Mouse (Mus musculus) liver, embryonic 15.5 days (tissue): ENCODE data around the gene Setd7. TPM values are rescaled to one million over a fixed set of nuclear protein-coding genes. Genes with fewer than 3 reads are reported as not detected.
A peak's percentile ranks its signal among the peaks of the same experiment; 100 is the strongest.
"Not testable (repeated sequence)": the region's sequence is repeated elsewhere in the genome, so short reads cannot be mapped to it uniquely, and the experiment has no call there.

Experiments used
- ATAC-seq: fragments of 200-750 bp; cut with Nextera tagmentation; 2 replicates; pipeline ENCODE4 v1.8.0; 2017; ENCODE audit warnings: moderate number of reproducible peaks, mild to moderate bottlenecking, moderate library complexity; ENCODE audit not compliant: insufficient read depth
- H3K27ac ChIP-seq: fragments of 300-500 bp; sonication (generic); replicated peaks from 2 replicates; pipeline ENCODE4 v1.5.1; 2015; ENCODE audit warnings: mild to moderate bottlenecking, inconsistent platforms
- H3K27me3 ChIP-seq: fragments of 300-500 bp; sonication (generic); 2 replicates; pipeline ENCODE4 v1.6.1; 2015; ENCODE audit warnings: mild to moderate bottlenecking, inconsistent platforms
- H3K36me3 ChIP-seq: fragments of 300-500 bp; sonication (generic); replicated peaks from 2 replicates; pipeline ENCODE4 v1.6.1; 2015; ENCODE audit warnings: moderate library complexity, mild to moderate bottlenecking, inconsistent platforms
- H3K4me1 ChIP-seq: fragments of 300-500 bp; sonication (generic); replicated peaks from 2 replicates; pipeline ENCODE4 v1.6.1; 2015; ENCODE audit warnings: inconsistent platforms
- H3K4me2 ChIP-seq: fragments of 300-500 bp; sonication (generic); 2 replicates; pipeline ENCODE4 v1.6.1; 2015; ENCODE audit warnings: moderate library complexity, mild to moderate bottlenecking, inconsistent platforms
- H3K4me3 ChIP-seq: fragments of 300-500 bp; sonication (generic); replicated peaks from 2 replicates; pipeline ENCODE4 v1.5.1; 2015; ENCODE audit warnings: mild to moderate bottlenecking, inconsistent platforms
- H3K9ac ChIP-seq: fragments of 300-500 bp; sonication (generic); 2 replicates; pipeline ENCODE4 v1.6.1; 2015; ENCODE audit warnings: moderate library complexity, mild to moderate bottlenecking, inconsistent platforms
- H3K9me3 ChIP-seq: fragments of 300-500 bp; sonication (generic); replicated peaks from 2 replicates; pipeline ENCODE4 v1.6.1; 2016; ENCODE audit warnings: inconsistent platforms
- WGBS: fragments of 180-500 bp; shearing (Covaris S2); methylation state at CpG from one replicate; pipeline ENCODE4 v1.1.7; 2015; ENCODE audit warnings: mixed read lengths; ENCODE audit not compliant: insufficient replicate concordance; 5-methylcytosine and 5-hydroxymethylcytosine counted together
- polyA plus RNA-seq: library from polyadenylated mRNA; unstranded; fragments of >200 nt; fragmentation: Nextera tagmentation; extraction: Ambion mirVana; gene quantifications from 2 replicates; pipeline ENCODE4 v1.2.1, GENCODE M21; 2015

The Setd7 gene
- polyA plus RNA-seq, 1 experiment from 2014 or later: 0.46 TPM

- 26% methylated on average over 18 of the region's 18 CpGs for WGBS
- ATAC-seq: no peak
Measured at GRCm38 (mm10) chr3:51583574-51584391, 23.1 kb upstream of the Setd7 start.

DNA sequence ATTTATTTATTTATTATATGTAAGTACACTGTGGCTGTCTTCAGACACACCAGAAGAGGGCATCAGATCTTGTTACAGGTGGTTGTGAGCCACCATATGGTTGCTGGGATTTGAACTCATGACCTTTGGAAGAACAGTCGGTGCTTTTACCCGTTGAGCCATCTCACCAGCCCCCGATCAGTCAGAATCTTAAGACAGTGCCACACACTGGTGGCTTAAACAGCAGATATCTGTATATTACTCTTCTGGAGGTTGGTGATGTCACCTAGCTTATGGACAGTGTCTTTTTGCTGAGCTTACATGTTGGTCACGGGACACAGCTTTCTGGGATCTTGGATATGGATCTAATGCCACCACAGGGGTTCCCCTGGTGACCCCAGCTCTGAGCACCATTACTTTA, 18.6 kb upstream of the Setd7 start:
- H3K9ac ChIP-seq, H3K27me3 ChIP-seq, H3K36me3 ChIP-seq, H3K27ac ChIP-seq, H3K4me1 ChIP-seq, ATAC-seq, H3K4me3 ChIP-seq, H3K9me3 ChIP-seq, H3K4me2 ChIP-seq: not testable (repeated sequence)
- 65% methylated on average over 4 of the region's 4 CpGs for WGBS

More at GRCm38 (mm10) chr3:51583574-51584391, 23.1 kb upstream of the Setd7 start:
- no peaks in the 10 kb centered on the region for H3K36me3 ChIP-seq
- no peak overlapping the region for H3K27ac ChIP-seq
- no peak overlapping the region for H3K4me3 ChIP-seq
- H3K9ac ChIP-seq: no peak overlapping the region
- no peaks in the 10 kb centered on the region for H3K4me1 ChIP-seq
- no peaks in the 10 kb centered on the region for H3K9me3 ChIP-seq
- H3K4me2 ChIP-seq: no peak overlapping the region
- H3K27me3 ChIP-seq: no peaks in the 10 kb centered on the region; the same call in 1 of the 2 replicates

DNA sequence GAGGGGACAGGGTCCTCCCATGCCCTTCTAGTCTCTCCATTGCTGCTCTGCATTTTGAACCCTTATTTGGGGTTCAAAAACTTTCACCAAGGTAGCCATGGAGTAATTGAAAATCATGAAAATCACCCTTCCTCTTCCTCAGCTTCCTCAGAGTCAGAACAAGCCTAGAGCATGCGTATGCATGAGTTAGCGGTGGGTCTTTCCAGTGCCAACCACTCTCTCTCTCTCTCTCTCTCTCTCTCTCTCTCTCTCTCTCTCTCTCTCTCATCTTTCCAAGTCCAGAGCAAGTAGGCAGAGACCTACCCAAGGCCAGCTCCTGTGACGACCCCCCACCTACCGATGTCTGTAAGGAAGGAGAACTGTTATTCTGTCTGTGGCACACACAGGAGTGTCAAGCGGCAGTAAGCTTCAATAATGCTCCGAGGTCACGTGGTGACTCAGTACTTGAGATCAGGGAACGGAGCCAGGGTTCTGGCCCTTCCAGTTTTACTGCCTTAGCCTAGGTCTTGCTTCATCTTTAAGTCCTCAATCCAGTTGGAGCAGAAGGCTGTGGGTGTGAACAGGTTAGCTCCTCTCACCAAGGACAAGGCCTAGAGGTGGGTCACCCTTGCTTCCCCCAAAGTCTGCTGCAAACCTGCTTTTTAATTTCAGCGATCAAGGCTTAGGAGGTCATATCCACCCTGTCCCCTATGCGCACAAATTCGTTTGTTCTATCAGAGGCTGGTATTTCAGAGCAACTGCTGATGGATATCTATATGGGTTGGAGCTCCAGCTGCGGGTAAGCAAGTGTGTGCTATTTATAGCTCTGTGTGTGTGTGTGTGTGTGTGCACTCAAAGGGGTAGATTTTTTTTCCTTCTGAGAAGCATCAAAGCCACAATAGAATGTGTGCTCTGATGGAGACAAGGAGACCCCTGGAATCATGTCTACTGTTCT, 17.4 kb upstream of the Setd7 start:
- H3K4me2 ChIP-seq: no peak overlapping the region
- no peaks in the 10 kb centered on the region for H3K36me3 ChIP-seq
- ATAC-seq: no peak
- H3K27ac ChIP-seq: no peak overlapping the region
- H3K4me3 ChIP-seq: no peak overlapping the region
- H3K27me3 ChIP-seq: no peaks in the 10 kb centered on the region
- H3K9ac ChIP-seq: no peak overlapping the region
- H3K4me1 ChIP-seq: no peaks in the 10 kb centered on the region
- H3K9me3 ChIP-seq: no peaks in the 10 kb centered on the region
- WGBS: 45% methylated on average over 12 of the region's 12 CpGs

DNA sequence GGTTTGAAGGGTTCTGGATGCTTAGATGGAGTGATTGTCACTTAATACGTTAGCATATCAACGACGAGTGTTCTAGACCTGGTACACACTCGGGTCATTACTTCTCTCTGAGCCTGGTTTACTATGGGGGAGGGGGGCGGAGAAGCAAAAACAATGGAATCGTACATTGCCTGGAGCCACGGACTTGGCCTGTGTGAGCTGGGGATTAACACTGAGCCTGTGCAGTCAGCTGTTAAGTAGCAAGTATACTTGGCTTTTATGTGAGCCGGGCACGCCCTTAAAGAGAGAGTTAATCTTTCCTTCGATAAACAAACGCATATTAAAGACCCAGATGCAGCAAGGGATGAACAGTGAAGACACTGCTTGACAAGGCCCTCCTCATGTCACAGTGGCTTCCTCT, 16.7 kb upstream of the Setd7 start:
- Histone ChIP-seq H3K27me3 (no peaks in the 10 kb centered on the region), H3K9ac (no peak overlapping the region), H3K9me3 (no peaks in the 10 kb centered on the region), H3K4me2 (no peak overlapping the region), H3K4me3 (no peak overlapping the region), H3K4me1 (no peaks in the 10 kb centered on the region), H3K36me3 (no peaks in the 10 kb centered on the region), H3K27ac (no peak overlapping the region)
- 67% methylated on average over 11 of the region's 11 CpGs for WGBS
- no peak for ATAC-seq

GRCm38 (mm10) chr3:51573915-51574314, 13.2 kb upstream of the Setd7 start:
- H3K4me2 ChIP-seq: no peak overlapping the region
- 69% methylated on average over 9 of the region's 9 CpGs for WGBS
- no peak overlapping the region for H3K27ac ChIP-seq

GRCm38 (mm10) chr3:51570200-51570599, 9.5 kb upstream of the Setd7 start:
- WGBS: 60% methylated on average over 4 of the region's 4 CpGs
- H3K9ac ChIP-seq: no peak overlapping the region
- no peaks in the 10 kb centered on the region for H3K4me1 ChIP-seq
- H3K27ac ChIP-seq: no peak overlapping the region
- H3K4me3 ChIP-seq: no peak overlapping the region
- H3K36me3 ChIP-seq: no peaks in the 10 kb centered on the region
- H3K9me3 ChIP-seq: no peaks in the 10 kb centered on the region
- no peak overlapping the region for H3K4me2 ChIP-seq
- ATAC-seq: no peak
- H3K27me3 ChIP-seq: no peaks in the 10 kb centered on the region

More at GRCm38 (mm10) chr3:51573915-51574314, 13.2 kb upstream of the Setd7 start:
- Histone ChIP-seq H3K9ac (no peak overlapping the region), H3K4me1 (no peaks in the 10 kb centered on the region), H3K27me3 (no peaks in the 10 kb centered on the region), H3K36me3 (no peaks in the 10 kb centered on the region), H3K4me3 (no peak overlapping the region), H3K9me3 (no peaks in the 10 kb centered on the region)
- no peak for ATAC-seq

DNA sequence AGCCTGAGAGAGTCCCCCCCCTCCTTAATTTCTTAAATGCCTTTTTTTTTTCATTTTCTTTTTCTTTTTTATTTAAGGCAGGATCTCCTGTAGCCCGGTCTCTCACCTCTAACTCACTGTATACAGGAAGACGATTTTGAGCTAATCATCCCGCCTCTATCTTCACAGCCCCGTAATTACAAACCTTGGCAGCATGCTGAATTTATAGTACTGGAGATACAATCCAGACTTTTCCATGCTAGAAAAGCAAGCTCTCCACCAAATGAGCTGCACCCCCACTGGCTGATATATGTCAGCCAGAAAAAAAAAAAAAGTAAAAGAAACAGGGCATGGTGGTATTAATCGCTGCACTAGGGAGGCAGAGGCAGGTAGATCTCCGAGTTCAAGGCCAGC, 1.3 kb upstream of the Setd7 start:
- Histone ChIP-seq H3K4me3 (0 out of 2 replicates have a peak overlapping the region, but pooled peaks have one; percentile 73), H3K27me3 (peaks cover 38% of the 10 kb centered on the region), H3K4me2 (peak overlapping the region; percentile 99; the same call in 1 of the 2 replicates), H3K9ac (no peak overlapping the region), H3K27ac (no peak overlapping the region), H3K9me3 (no peaks in the 10 kb centered on the region), H3K4me1 (peaks cover 30% of the 10 kb centered on the region), H3K36me3 (no peaks in the 10 kb centered on the region)
- no peak for ATAC-seq
- 59% methylated on average over 6 of the region's 6 CpGs for WGBS

- Histone ChIP-seq H3K9ac (peak overlapping the region; percentile 69), H3K27me3 (peaks cover 38% of the 10 kb centered on the region), H3K27ac (peak overlapping the region; percentile 74), H3K4me3 (peak overlapping the region; percentile 73), H3K4me1 (peaks cover 30% of the 10 kb centered on the region), H3K4me2 (peak overlapping the region; percentile 99), H3K36me3 (no peaks in the 10 kb centered on the region), H3K9me3 (no peaks in the 10 kb centered on the region)
- 6% methylated on average over 32 of the region's 32 CpGs for WGBS
- ATAC-seq: peak; percentile 12; the same call in 1 of the 2 replicates
Measured at GRCm38 (mm10) chr3:51561109-51561992, 672 bp upstream of the Setd7 start.

GRCm38 (mm10) chr3:51559594-51560450, 857 bp downstream of the Setd7 start:
- ATAC-seq: peak; percentile 45
- Histone ChIP-seq H3K4me2 (peak overlapping the region; percentile 99), H3K36me3 (no peaks in the 10 kb centered on the region), H3K9ac (peak overlapping the region; percentile 69), H3K27ac (peak overlapping the region; percentile 74), H3K4me3 (peak overlapping the region; percentile 73), H3K27me3 (peaks cover 38% of the 10 kb centered on the region), H3K9me3 (no peaks in the 10 kb centered on the region), H3K4me1 (peaks cover 30% of the 10 kb centered on the region)
- under 1% methylated on average over 79 of the region's 80 CpGs for WGBS

GRCm38 (mm10) chr3:51555583-51555982, 5.1 kb downstream of the Setd7 start:
- Histone ChIP-seq H3K4me1 (peaks cover 35% of the 10 kb centered on the region), H3K4me3 (no peak overlapping the region), H3K4me2 (no peak overlapping the region), H3K27ac (no peak overlapping the region), H3K36me3 (no peaks in the 10 kb centered on the region), H3K9ac (no peak overlapping the region), H3K9me3 (no peaks in the 10 kb centered on the region), H3K27me3 (peaks cover 6% of the 10 kb centered on the region)
- no peak for ATAC-seq
- 82% methylated on average over 8 of the region's 8 CpGs for WGBS
